Mouse (Mus musculus) liver, adult 2 months (tissue): ENCODE data around the gene Cacna1g.

ENCODE experiments used
- CTCF ChIP-seq: fragments of 200-500 bp; IDR thresholded peaks from 2 replicates; pipeline ENCODE4 v1.5.1; 2011; ENCODE audit warnings: low read depth, low read length, control low read depth
- POLR2A ChIP-seq: fragments of 200-500 bp; IDR thresholded peaks from 2 replicates; pipeline ENCODE4 v1.6.1; 2011; ENCODE audit warnings: low read length, control low read depth; ENCODE audit not compliant: insufficient read depth; ENCODE audit errors: extremely low read depth

GRCm38 (mm10) chr11:94445300-94445699 lies 28.7 kb downstream of the Cacna1g start:
- TF ChIP-seq CTCF (no peak), POLR2A (no peak)
